In genomic region chr13:37279078-37279789, GRCm38 (mm10) we compare ENCODE assay signal across 14 mouse cellular contexts.
DNase-seq lines count a peak whose midpoint lies in the region; ATAC-seq and TF ChIP-seq lines count a peak whose summit lies in the region.
"Had no signal": no experiment of that assay in that cellular context is flagged by ENCODE, and none has a peak within 500 bp of the region (broad histone marks: within the 10 kb centered on the region; RNA-seq: fewer than 3 reads in every experiment).

No protein-coding gene starts in this region.

- no peaks in the 10 kb centered on the region for H3K36me3 ChIP-seq in liver, embryonic 12.5 days
- H3K36me3 ChIP-seq in CH12.LX (replicated peaks in 1 of 2; ENCODE audit: control insufficient read depth in 1 of 2, insufficient read depth in 1 of 2, low read length in 1 of 2) (no peaks in the 10 kb centered on the region), ES-E14 (ENCODE audit: control insufficient read depth, insufficient read depth, low read length, poor library complexity, severe bottlenecking) (no peaks in the 10 kb centered on the region)
- H3K36me3 ChIP-seq in liver, postnatal 0 days (replicated peaks; ENCODE audit: insufficient read depth, low read length) = no peaks in the 10 kb centered on the region
- H3K36me3 ChIP-seq: heart, embryonic 12.5 days; hindbrain, embryonic 12.5 days; limb, embryonic 12.5 days had no signal

- dilution Hi-C loops in CH12.LX (cut with MboI; ENCODE audit: extremely low pct_ligation_motif_present, extremely low pct_unique_long_range_greater_than_20kb, low sequenced_read_pairs) = no loop called here

- no peak for ATAC-seq in liver, embryonic 12.5 days
- no peak for ATAC-seq in liver, postnatal 0 days
- no peak for ATAC-seq in activated CD4-positive, CD25-positive, alpha-beta regulatory T cell, adult 4 months
- ATAC-seq: forebrain, embryonic 13.5 days had no signal

- DNase-seq in liver = peak; percentile 12
- no peak for DNase-seq in CH12.LX (ENCODE audit: extremely low read depth)
- DNase-seq in ES-E14 (ENCODE audit: low read depth, low spot score) = peak; percentile 34
- DNase-seq in liver, postnatal 0 days = no peak
- no peak for DNase-seq in adrenal gland, adult (ENCODE audit: inconsistent age in 2 of 2, low spot score in 1 of 2)
- DNase-seq: adrenal gland, postnatal 10 days; cerebellum, postnatal 36 days; lung, postnatal 36 days had no signal

- 66% methylated on average over 8 of the region's 8 CpGs for WGBS in liver, embryonic 12.5 days (ENCODE audit: insufficient replicate concordance)
- 72% methylated on average over 8 of the region's 8 CpGs for WGBS in liver, postnatal 0 days (ENCODE audit: insufficient replicate concordance)

- no peaks in the 10 kb centered on the region for H3K27me3 ChIP-seq in liver, embryonic 12.5 days (replicated peaks)
- no peaks in the 10 kb centered on the region for H3K27me3 ChIP-seq in CH12.LX (replicated peaks)
- no peaks in the 10 kb centered on the region for H3K27me3 ChIP-seq in liver, postnatal 0 days (ENCODE audit: insufficient read depth, low read length)
- H3K27me3 ChIP-seq: forebrain, embryonic 13.5 days; heart, embryonic 12.5 days; hindbrain, embryonic 12.5 days; limb, embryonic 12.5 days had no signal

- peak; percentile 8 to 46; a peak in 2 of 4 replicates for TF ChIP-seq CTCF in CH12.LX (conservative IDR thresholded peaks at IDR 0.05 in 1 of 2, IDR thresholded peaks at IDR 0.05 in 1 of 2; ENCODE audit: low read depth in 2 of 2, low read length in 2 of 2)
- TF ChIP-seq CTCF in liver, postnatal 0 days (IDR thresholded peaks at IDR 0.05; ENCODE audit: low read depth) = peak; percentile 41

- peaks cover 5% of the 10 kb centered on the region; the same call in 1 of the 2 replicates for H3K4me1 ChIP-seq in liver, embryonic 12.5 days
- peaks cover 0 to 8% of the 10 kb centered on the region in 2 experiments; a peak in 1 of 4 replicates for H3K4me1 ChIP-seq in CH12.LX (ENCODE audit: control insufficient read depth in 1 of 2, insufficient read depth in 2 of 2)
- no peaks in the 10 kb centered on the region for H3K4me1 ChIP-seq in ES-E14 (ENCODE audit: control insufficient read depth in 2 of 2, insufficient read depth in 2 of 2, low read length in 2 of 2, poor library complexity in 1 of 2)
- no peaks in the 10 kb centered on the region for H3K4me1 ChIP-seq in liver, postnatal 0 days (ENCODE audit: insufficient read depth)
- H3K4me1 ChIP-seq: forebrain, embryonic 13.5 days; heart, embryonic 12.5 days; hindbrain, embryonic 12.5 days had no signal

- H3K4me3 ChIP-seq in liver, embryonic 12.5 days = no peak overlapping the region
- no peak overlapping the region for H3K4me3 ChIP-seq in CH12.LX (replicated peaks in 1 of 3; ENCODE audit: low read depth in 2 of 3, low read length in 2 of 3, poor library complexity in 1 of 3)
- no peak overlapping the region for H3K4me3 ChIP-seq in ES-E14 (ENCODE audit: insufficient read depth in 1 of 2, low read depth in 1 of 2, low read length in 2 of 2, poor library complexity in 1 of 2, severe bottlenecking in 1 of 2)
- no peak overlapping the region for H3K4me3 ChIP-seq in liver, postnatal 0 days (ENCODE audit: low read depth, low read length)
- H3K4me3 ChIP-seq: forebrain, embryonic 13.5 days; heart, embryonic 12.5 days; hindbrain, embryonic 12.5 days; limb, embryonic 12.5 days had no signal

- no peaks in the 10 kb centered on the region for H3K79me2 ChIP-seq in CH12.LX (replicated peaks; ENCODE audit: control insufficient read depth, extremely low read depth, insufficient read depth, poor library complexity, severe bottlenecking)

- no peak for TF ChIP-seq EP300 in CH12.LX (IDR thresholded peaks at IDR 0.05; ENCODE audit: low read length)
- no peak for TF ChIP-seq EP300 in liver, postnatal 0 days (IDR thresholded peaks at IDR 0.05; ENCODE audit: low read depth)

- TF ChIP-seq POLR2A in CH12.LX (IDR thresholded peaks at IDR 0.05; ENCODE audit: low read depth, low read length) = no peak

- no peak overlapping the region for H3K4me2 ChIP-seq in liver, embryonic 12.5 days
- no peak overlapping the region for H3K4me2 ChIP-seq in CH12.LX (ENCODE audit: insufficient read depth, low read depth, poor library complexity, severe bottlenecking)
- H3K4me2 ChIP-seq in liver, postnatal 0 days (ENCODE audit: low read depth, low read length) = no peak overlapping the region
- H3K4me2 ChIP-seq: forebrain, embryonic 13.5 days; heart, embryonic 12.5 days; hindbrain, embryonic 12.5 days; limb, embryonic 12.5 days had no signal

- in situ Hi-C loops in CH12.LX (cut with MboI; ENCODE audit: low pct_ligation_motif_present, low pct_unique_long_range_greater_than_20kb, low sequenced_read_pairs) = no loop called here
- in situ Hi-C loops in ES-E14 (cut with MboI; ENCODE audit: low sequenced_read_pairs in 2 of 2, unreplicated experiment in 2 of 2) = no loop called here

- H3K9ac ChIP-seq in liver, embryonic 12.5 days = no peak overlapping the region
- H3K9ac ChIP-seq in CH12.LX (ENCODE audit: insufficient read depth, low read depth) = no peak overlapping the region
- H3K9ac ChIP-seq in ES-E14 (ENCODE audit: insufficient read depth, low read depth, low read length, poor library complexity, severe bottlenecking) = no peak overlapping the region
- no peak overlapping the region for H3K9ac ChIP-seq in liver, postnatal 0 days (replicated peaks)
- H3K9ac ChIP-seq: forebrain, embryonic 13.5 days; heart, embryonic 12.5 days; hindbrain, embryonic 12.5 days; limb, embryonic 12.5 days had no signal

- TF ChIP-seq RAD21 in CH12.LX (IDR thresholded peaks at IDR 0.05; ENCODE audit: low read depth, low read length) = peak; percentile 20

- no peaks in the 10 kb centered on the region for H3K9me3 ChIP-seq in liver, embryonic 12.5 days (replicated peaks)
- no peaks in the 10 kb centered on the region for H3K9me3 ChIP-seq in CH12.LX (replicated peaks; ENCODE audit: low read length)
- H3K9me3 ChIP-seq in ES-E14 (ENCODE audit: control insufficient read depth, insufficient read depth, low read depth, low read length) = no peaks in the 10 kb centered on the region
- H3K9me3 ChIP-seq in liver, postnatal 0 days (ENCODE audit: low read length) = no peaks in the 10 kb centered on the region
- H3K9me3 ChIP-seq: forebrain, embryonic 13.5 days; heart, embryonic 12.5 days; hindbrain, embryonic 12.5 days; limb, embryonic 12.5 days had no signal

- H3K27ac ChIP-seq in liver, embryonic 12.5 days = no peak overlapping the region
- H3K27ac ChIP-seq in CH12.LX (ENCODE audit: insufficient read depth, low read depth) (no peak overlapping the region), ES-E14 (ENCODE audit: insufficient read depth, low read depth, low read length, poor library complexity, severe bottlenecking) (no peak overlapping the region)
- no peak overlapping the region for H3K27ac ChIP-seq in liver, postnatal 0 days (ENCODE audit: low read depth)
- H3K27ac ChIP-seq: forebrain, embryonic 13.5 days; hindbrain, embryonic 12.5 days; limb, embryonic 12.5 days had no signal

TF ChIP-seq in CH12.LX, 34 proteins besides CTCF, POLR2A, EP300 and RAD21:
- TF ChIP-seq MAX (IDR thresholded peaks at IDR 0.05; ENCODE audit: low read length) (no peak), BHLHE40 (IDR thresholded peaks at IDR 0.05; ENCODE audit: low read depth, low read length) (no peak), USF2 (conservative IDR thresholded peaks at IDR 0.05; ENCODE audit: low read depth, low read length) (no peak), MEF2A (IDR thresholded peaks at IDR 0.05; ENCODE audit: borderline replicate concordance, low read depth, low read length) (no peak), USF1 (IDR thresholded peaks at IDR 0.05; ENCODE audit: low read depth, low read length) (no peak), ZC3H11A (IDR thresholded peaks at IDR 0.05; ENCODE audit: low read depth, low read length) (no peak), NRF1 (IDR thresholded peaks at IDR 0.05; ENCODE audit: low read depth, low read length) (no peak), GABPA (IDR thresholded peaks at IDR 0.05; ENCODE audit: insufficient replicate concordance, low read depth, low read length) (no peak)

TF ChIP-seq in ES-E14, 5 proteins besides CTCF, POLR2A, EP300 and RAD21:
- TF ChIP-seq MAFK (IDR thresholded peaks at IDR 0.05; ENCODE audit: insufficient read depth, low read depth, low read length) = no peak
- TF ChIP-seq ZNF384 (IDR thresholded peaks at IDR 0.05; ENCODE audit: low read depth, low read length) = no peak
- no peak for TF ChIP-seq CHD2 (IDR thresholded peaks at IDR 0.05; ENCODE audit: low read depth, low read length)
- no peak for TF ChIP-seq ZC3H11A (IDR thresholded peaks at IDR 0.05; ENCODE audit: borderline replicate concordance, low read depth, low read length)
- no peak for TF ChIP-seq HCFC1 (IDR thresholded peaks at IDR 0.05; ENCODE audit: borderline replicate concordance, insufficient read depth, low read length)

Comparison
In these comparisons a context has a peak if more than half of its experiments do, and no peak if none do; other contexts are left out.
1. DNase-seq: peak in liver (single experiment) and ES-E14 (single experiment); none in CH12.LX (single experiment), liver, postnatal 0 days (single experiment) and adrenal gland, adult (0 of 2).